Mouse (Mus musculus) olfactory bulb, adult 2 months (tissue): Measurements from ENCODE around the gene Mcee.

Experiments
- CTCF ChIP-seq: fragments of 200-500 bp; IDR thresholded peaks from 2 replicates; pipeline ENCODE4 v1.5.1; 2012; ENCODE audit warnings: low read depth, mild to moderate bottlenecking, low read length, moderate library complexity; ENCODE audit not compliant: insufficient read depth
- POLR2A ChIP-seq: fragments of 200-500 bp; IDR thresholded peaks from 2 replicates; pipeline ENCODE4 v1.6.1; 2012; ENCODE audit warnings: mild to moderate bottlenecking, low read depth, low read length, moderate library complexity; ENCODE audit not compliant: insufficient read depth

DNA sequence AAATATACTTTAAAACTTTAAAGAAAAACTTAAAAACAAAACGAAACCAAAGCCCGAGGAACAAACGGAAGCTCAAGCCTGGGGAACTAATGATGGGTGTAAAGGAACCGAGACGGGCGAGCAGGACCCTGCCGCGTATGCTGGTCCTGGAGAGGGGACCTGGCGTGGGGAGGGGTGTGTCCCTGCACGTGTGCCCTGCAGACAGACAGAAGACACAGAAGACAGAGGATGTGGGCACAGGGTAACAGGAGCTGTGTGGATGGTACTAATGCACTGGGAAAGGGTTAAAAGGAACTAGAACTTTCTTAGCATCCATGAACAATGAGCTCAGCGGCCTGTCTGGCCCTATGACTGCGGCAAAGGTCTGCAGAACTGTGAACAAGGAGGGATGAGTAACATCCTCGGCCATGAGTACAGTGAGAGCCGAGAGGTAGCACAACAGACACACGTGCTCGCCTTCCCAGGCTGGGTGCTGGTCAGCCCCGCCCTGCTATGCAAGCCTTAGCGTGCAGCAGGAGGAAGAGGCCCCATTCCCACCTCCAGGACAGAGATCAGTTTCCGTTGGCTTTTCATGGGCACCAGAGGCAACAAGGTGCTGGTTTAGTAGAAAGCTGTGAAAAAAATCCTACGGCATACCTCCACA is 32.3 kb upstream of the Mcee start:
- TF ChIP-seq POLR2A (no peak), CTCF (no peak)
